In genomic region chr3:139062088-139062487, GRCm38 (mm10) we compare ENCODE assay signal across 18 mouse cellular contexts. TPM values are rescaled to one million over a fixed set of nuclear protein-coding genes. Genes with fewer than 3 reads are reported as not detected.
DNase-seq lines count a peak whose midpoint lies in the region; ATAC-seq and TF ChIP-seq lines count a peak whose summit lies in the region.
"Had no signal": no experiment of that assay in that cellular context is flagged by ENCODE, and none has a peak within 500 bp of the region (broad histone marks: within the 10 kb centered on the region; RNA-seq: fewer than 3 reads in every experiment).

No protein-coding gene starts in this region.

- TF ChIP-seq CTCF in lung, postnatal 0 days (IDR thresholded peaks at IDR 0.05): no peak

- ATAC-seq in lung, postnatal 0 days: no peak
- ATAC-seq in granulocyte monocyte progenitor cell, adult 5-6 weeks (replicated peaks; ENCODE audit: poor library complexity, severe bottlenecking): peak; percentile 98
- ATAC-seq: forebrain, embryonic 15.5 days had no signal

- no peaks in the 10 kb centered on the region; the same call in 1 of the 2 replicates for H3K4me1 ChIP-seq in lung, postnatal 0 days (ENCODE audit: insufficient read depth, low read depth, low read length)
- H3K4me1 ChIP-seq in hindbrain, embryonic 10.5 days (replicated peaks): no peaks in the 10 kb centered on the region
- no peaks in the 10 kb centered on the region for H3K4me1 ChIP-seq in midbrain, embryonic 10.5 days
- H3K4me1 ChIP-seq: embryonic facial prominence, embryonic 15.5 days; forebrain, embryonic 15.5 days; limb, embryonic 10.5 days; neural tube, embryonic 12.5 days had no signal

- no peaks in the 10 kb centered on the region for H3K27me3 ChIP-seq in lung, postnatal 0 days (replicated peaks; ENCODE audit: insufficient read depth, low read length)
- no peaks in the 10 kb centered on the region for H3K27me3 ChIP-seq in hindbrain, embryonic 10.5 days (ENCODE audit: insufficient read depth, poor library complexity, severe bottlenecking)
- H3K27me3 ChIP-seq in midbrain, embryonic 10.5 days (ENCODE audit: low read depth, poor library complexity, severe bottlenecking): no peaks in the 10 kb centered on the region
- H3K27me3 ChIP-seq: embryonic facial prominence, embryonic 15.5 days; forebrain, embryonic 15.5 days; neural tube, embryonic 12.5 days had no signal

- TF ChIP-seq EP300 in lung, postnatal 0 days (IDR thresholded peaks at IDR 0.05): no peak

- no peak overlapping the region for H3K4me3 ChIP-seq in lung, postnatal 0 days (ENCODE audit: low read depth, low read length)
- H3K4me3 ChIP-seq in macrophage (ENCODE audit: inconsistent target): no peak overlapping the region
- no peak overlapping the region for H3K4me3 ChIP-seq in hindbrain, embryonic 10.5 days
- H3K4me3 ChIP-seq in midbrain, embryonic 10.5 days: no peak overlapping the region
- H3K4me3 ChIP-seq: embryonic facial prominence, embryonic 15.5 days; forebrain, embryonic 15.5 days; heart, embryonic 10.5 days; limb, embryonic 10.5 days; neural tube, embryonic 12.5 days had no signal

- H3K79me2 ChIP-seq in macrophage (ENCODE audit: inconsistent target): peaks cover 98% of the 10 kb centered on the region

- no peak overlapping the region for H3K9ac ChIP-seq in lung, postnatal 0 days (replicated peaks; ENCODE audit: low read depth)
- H3K9ac ChIP-seq: embryonic facial prominence, embryonic 15.5 days; forebrain, embryonic 15.5 days; neural tube, embryonic 12.5 days had no signal

- peak; percentile 25 for DNase-seq in lung, postnatal 0 days (ENCODE audit: low spot score)
- DNase-seq in lung, postnatal 14 days: no peak
- no peak for DNase-seq in hindbrain, embryonic 10.5 days (ENCODE audit: low spot score)
- no peak for DNase-seq in thymus, postnatal 36 days
- no peak for DNase-seq in midbrain, embryonic 10.5 days (ENCODE audit: low spot score)
- DNase-seq: adrenal gland, postnatal 14 days; cerebellum, adult 9-10 months; kidney, adult 18-20 months; midbrain, embryonic 14.5 days; thymus, postnatal 14 days had no signal

- H3K27ac ChIP-seq in lung, postnatal 0 days (ENCODE audit: low read length): no peak overlapping the region
- H3K27ac ChIP-seq in macrophage: peak overlapping the region; percentile 69
- no peak overlapping the region for H3K27ac ChIP-seq in hindbrain, embryonic 10.5 days
- H3K27ac ChIP-seq in midbrain, embryonic 10.5 days (replicated peaks): no peak overlapping the region
- H3K27ac ChIP-seq: embryonic facial prominence, embryonic 15.5 days; forebrain, embryonic 15.5 days; heart, embryonic 10.5 days; kidney, postnatal 0 days; limb, embryonic 10.5 days; neural tube, embryonic 12.5 days had no signal

- no peaks in the 10 kb centered on the region for H3K36me3 ChIP-seq in lung, postnatal 0 days (ENCODE audit: insufficient read depth, low read length)
- peaks cover 6% of the 10 kb centered on the region; the same call in 1 of the 2 replicates for H3K36me3 ChIP-seq in macrophage (ENCODE audit: inconsistent target)
- peaks cover 15% of the 10 kb centered on the region for H3K36me3 ChIP-seq in hindbrain, embryonic 10.5 days
- H3K36me3 ChIP-seq in midbrain, embryonic 10.5 days: peaks cover 22% of the 10 kb centered on the region
- H3K36me3 ChIP-seq: embryonic facial prominence, embryonic 15.5 days; forebrain, embryonic 15.5 days had no signal

- H3K9me3 ChIP-seq in lung, postnatal 0 days (ENCODE audit: low read length): no peaks in the 10 kb centered on the region
- H3K9me3 ChIP-seq in hindbrain, embryonic 10.5 days: no peaks in the 10 kb centered on the region
- H3K9me3 ChIP-seq in midbrain, embryonic 10.5 days (replicated peaks): no peaks in the 10 kb centered on the region; the same call in 1 of the 2 replicates
- H3K9me3 ChIP-seq: embryonic facial prominence, embryonic 15.5 days; forebrain, embryonic 15.5 days; heart, embryonic 10.5 days; limb, embryonic 10.5 days; neural tube, embryonic 12.5 days had no signal

- WGBS in lung, postnatal 0 days: 61% methylated on average over 3 of the region's 3 CpGs
- 3% methylated on average over 3 of the region's 3 CpGs for WGBS in macrophage (ENCODE audit: missing documents)
- WGBS in hindbrain, embryonic 10.5 days: 97% methylated on average over 3 of the region's 3 CpGs
- 93% methylated on average over 3 of the region's 3 CpGs for WGBS in midbrain, embryonic 10.5 days

- no peak overlapping the region for H3K4me2 ChIP-seq in lung, postnatal 0 days (replicated peaks; ENCODE audit: low read depth, low read length)
- H3K4me2 ChIP-seq: embryonic facial prominence, embryonic 15.5 days; forebrain, embryonic 15.5 days; neural tube, embryonic 12.5 days had no signal

RNA-seq across cellular contexts. Expression of gene Rap1gds1, which starts 12.9 kb away (rescaled TPM):
- polyA plus RNA-seq in lung, postnatal 0 days (2015; fragmentation: Nextera tagmentation; extraction: Ambion mirVana): 31.4 and 37.9 TPM in 2 replicates
- total RNA-seq in granulocyte monocyte progenitor cell, adult 5-6 weeks (2014; fragmentation: Nextera tagmentation): 34.9 and 60.0 TPM in 2 replicates
- 25.2 and 26.2 TPM in 2 replicates for total RNA-seq in granulocyte monocyte progenitor cell, adult 5-6 weeks (2017)
- 100 to 1,000 TPM in 25 of 26 experiments, 10 to 100 TPM in 1; 95.0 to 256 (median 172) TPM for total RNA-seq in macrophage (2018; cell fraction: chromatin; rRNA removed)
- 100 to 1,000 TPM in 5 of 26 experiments, 10 to 100 TPM in 21; 69.1 to 104 (median 91.0) TPM for total RNA-seq in macrophage (2018; cell fraction: cytosol; rRNA removed)
- total RNA-seq in macrophage (2018; cell fraction: nucleus; rRNA removed): 100 to 1,000 TPM in 22 of 26 experiments, 10 to 100 TPM in 4; 67.3 to 230 (median 126) TPM
- 62.8 to 103 TPM (median 74.0 TPM) in 3 replicates for polyA plus RNA-seq in macrophage (2018)
- 59.6 and 61.3 TPM in 2 replicates for polyA plus RNA-seq in hindbrain, embryonic 10.5 days (2016; fragmentation: Nextera tagmentation; extraction: Ambion mirVana)
- 58.4 and 60.9 TPM in 2 replicates for polyA plus RNA-seq in midbrain, embryonic 10.5 days (2016; fragmentation: Nextera tagmentation; extraction: Ambion mirVana)
